Mouse (Mus musculus) layer of hippocampus, adult 2 months (tissue): ENCODE data around the gene St8sia1. TPM values are rescaled to one million over a fixed set of nuclear protein-coding genes. Genes with fewer than 3 reads are reported as not detected.
A peak's percentile ranks its signal among the peaks of the same experiment; 100 is the strongest.

Source experiments
- DNase-seq, 2 experiments: peaks; one replicate each; pipeline ENCODE4 v3.0.0; 2022; ENCODE audit warnings: low spot score in 2 of 2
- H3K27ac ChIP-seq: fragments of 200-600 bp; 2 replicates; pipeline ENCODE4 v1.8.1; 2022
- H3K4me3 ChIP-seq: fragments of 200-600 bp; 2 replicates; pipeline ENCODE4 v1.8.1; 2022; ENCODE audit warnings: mild to moderate bottlenecking
- CTCF ChIP-seq: fragments of 200-600 bp; conservative IDR thresholded peaks from 2 replicates; pipeline ENCODE4 v1.8.1; 2022; ENCODE audit warnings: antibody characterized with exemption, mild to moderate bottlenecking, moderate library complexity
- total RNA-seq, 2 experiments: library from RNA; stranded (reverse); gene quantifications; 2 replicates each; pipeline ENCODE4 v1.2.3; 2021

St8sia1 gene
- total RNA-seq, 2 experiments from 2014 or later = 34.4 to 39.1 TPM

GRCm38 (mm10) chr6:142926901-142927605 is 37.2 kb downstream of the St8sia1 start:
- Histone ChIP-seq H3K4me3 (no peak overlapping the region), H3K27ac (no peak overlapping the region)
- no peak for DNase-seq
- TF ChIP-seq CTCF = no peak

GRCm38 (mm10) chr6:142925921-142926320 is 38.3 kb downstream of the St8sia1 start:
- DNase-seq = no peak
- no peak for TF ChIP-seq CTCF
- Histone ChIP-seq H3K4me3 (no peak overlapping the region), H3K27ac (no peak overlapping the region)

GRCm38 (mm10) chr6:142925374-142925773 is 38.9 kb downstream of the St8sia1 start:
- no peak for TF ChIP-seq CTCF
- Histone ChIP-seq H3K27ac (no peak overlapping the region), H3K4me3 (no peak overlapping the region)
- DNase-seq = no peak

- Histone ChIP-seq H3K4me3 (no peak overlapping the region), H3K27ac (no peak overlapping the region)
- TF ChIP-seq CTCF = no peak
- DNase-seq = no peak
Observed at GRCm38 (mm10) chr6:142920901-142921300, 43.4 kb downstream of the St8sia1 start.

GRCm38 (mm10) chr6:142918691-142919090 is 45.6 kb downstream of the St8sia1 start:
- H3K4me3 ChIP-seq = no peak overlapping the region
- DNase-seq = no peak
- TF ChIP-seq CTCF = no peak
- no peak overlapping the region for H3K27ac ChIP-seq

GRCm38 (mm10) chr6:142917471-142917901 is 46.8 kb downstream of the St8sia1 start:
- H3K4me3 ChIP-seq = no peak overlapping the region
- TF ChIP-seq CTCF = no peak
- H3K27ac ChIP-seq = no peak overlapping the region
- DNase-seq = no peak

- no peak for TF ChIP-seq CTCF
- H3K27ac ChIP-seq = no peak overlapping the region
- no peak overlapping the region for H3K4me3 ChIP-seq
- no peak for DNase-seq
Observed at GRCm38 (mm10) chr6:142916271-142916941, 47.8 kb downstream of the St8sia1 start.

- no peak for TF ChIP-seq CTCF
- no peak for DNase-seq
- Histone ChIP-seq H3K4me3 (no peak overlapping the region), H3K27ac (no peak overlapping the region)
Observed at GRCm38 (mm10) chr6:142915464-142915863, 48.8 kb downstream of the St8sia1 start.

GRCm38 (mm10) chr6:142914676-142915075 is 49.6 kb downstream of the St8sia1 start:
- no peak for TF ChIP-seq CTCF
- no peak for DNase-seq
- Histone ChIP-seq H3K27ac (no peak overlapping the region), H3K4me3 (no peak overlapping the region)

- Histone ChIP-seq H3K27ac (no peak overlapping the region), H3K4me3 (no peak overlapping the region)
- DNase-seq = no peak
- no peak for TF ChIP-seq CTCF
Observed at GRCm38 (mm10) chr6:142911263-142911662, 53.0 kb downstream of the St8sia1 start.

GRCm38 (mm10) chr6:142910721-142911120 is 53.5 kb downstream of the St8sia1 start:
- Histone ChIP-seq H3K4me3 (no peak overlapping the region), H3K27ac (no peak overlapping the region)
- no peak for DNase-seq
- TF ChIP-seq CTCF = no peak

- Histone ChIP-seq H3K27ac (no peak overlapping the region), H3K4me3 (no peak overlapping the region)
- DNase-seq = no peak
- TF ChIP-seq CTCF = no peak
Observed at GRCm38 (mm10) chr6:142909771-142910105, 54.5 kb downstream of the St8sia1 start.

GRCm38 (mm10) chr6:142908911-142909770 is 55.1 kb downstream of the St8sia1 start:
- peak in 1 of 2 experiments; percentile 5 for DNase-seq
- no peak for TF ChIP-seq CTCF
- Histone ChIP-seq H3K27ac (no peak overlapping the region), H3K4me3 (no peak overlapping the region)
